Mouse (Mus musculus): Measurements from ENCODE around the gene Hoxa2. TPM values are rescaled to one million over a fixed set of nuclear protein-coding genes. Genes with fewer than 3 reads are reported as not detected.

Hoxa2 gene
- total and polyA plus RNA-seq, 2 experiments from 2014 or later = 3.0 TPM; not detected in 1

DNA sequence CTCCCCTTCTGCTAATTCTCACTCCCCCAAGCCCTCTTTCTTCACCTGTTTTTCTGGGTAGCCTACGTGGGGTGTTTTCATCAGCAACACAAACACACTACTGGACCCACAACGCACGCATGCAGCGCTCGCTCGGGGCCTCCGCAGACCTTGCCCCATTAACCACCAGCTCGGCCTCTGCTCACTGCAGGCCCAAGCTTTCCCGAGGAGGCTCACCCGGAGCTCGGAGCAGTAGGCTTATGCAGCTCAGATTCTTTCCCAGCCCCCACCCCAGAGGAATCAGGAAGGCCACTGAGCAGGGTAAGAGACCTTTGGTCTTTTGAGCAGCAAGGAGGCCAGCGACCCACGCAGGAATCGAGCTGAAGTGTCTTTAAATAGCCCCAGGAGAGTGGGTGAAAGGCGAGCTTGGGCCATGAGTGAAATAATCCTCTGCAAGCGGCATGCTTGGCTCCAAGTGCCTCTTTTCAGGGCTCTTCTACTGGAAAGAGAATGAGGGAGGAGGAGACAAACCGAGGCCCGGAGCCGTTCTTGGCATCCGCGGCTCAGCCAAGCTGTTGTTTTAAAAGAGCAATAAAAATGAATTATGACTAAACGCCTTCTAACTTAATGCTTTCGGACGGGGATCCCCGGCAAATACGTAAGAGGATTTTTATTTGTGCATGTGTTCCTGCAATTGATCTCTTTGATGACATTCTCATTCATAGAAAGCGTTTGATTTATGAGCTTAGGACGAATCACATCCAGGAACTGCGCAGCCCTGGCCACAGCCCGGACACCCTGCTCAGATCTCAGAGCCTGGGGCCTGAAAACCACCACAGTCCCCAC lies 3.9 kb downstream of the Hoxa2 start:
- no peaks in the 10 kb centered on the region for H3K9me3 ChIP-seq (ENCODE audit: low read length)
- H3K27ac ChIP-seq (ENCODE audit: low read depth, low read length) = no peak overlapping the region
- H3K27me3 ChIP-seq (ENCODE audit: insufficient read depth, low read length) = peaks cover 81% of the 10 kb centered on the region
- no peak overlapping the region for H3K9ac ChIP-seq (replicated peaks; ENCODE audit: low read length, poor library complexity, severe bottlenecking)
- H3K4me3 ChIP-seq (ENCODE audit: low read depth, low read length) = no peak overlapping the region
- H3K4me2 ChIP-seq (ENCODE audit: low read depth, low read length, poor library complexity, severe bottlenecking) = peak overlapping the region; percentile 12; the same call in 1 of the 2 replicates
- DNase-seq (ENCODE audit: low spot score) = no peak
- no peak for ATAC-seq (ENCODE audit: low FRiP score)
- no peaks in the 10 kb centered on the region for H3K36me3 ChIP-seq (ENCODE audit: insufficient read depth, low read length)
- peaks cover 5% of the 10 kb centered on the region; the same call in 1 of the 2 replicates for H3K4me1 ChIP-seq (ENCODE audit: insufficient read depth, low read length)
- 2% methylated on average over 30 of the region's 30 CpGs for WGBS
- TF ChIP-seq CTCF (IDR thresholded peaks at IDR 0.05) = no peak

DNA sequence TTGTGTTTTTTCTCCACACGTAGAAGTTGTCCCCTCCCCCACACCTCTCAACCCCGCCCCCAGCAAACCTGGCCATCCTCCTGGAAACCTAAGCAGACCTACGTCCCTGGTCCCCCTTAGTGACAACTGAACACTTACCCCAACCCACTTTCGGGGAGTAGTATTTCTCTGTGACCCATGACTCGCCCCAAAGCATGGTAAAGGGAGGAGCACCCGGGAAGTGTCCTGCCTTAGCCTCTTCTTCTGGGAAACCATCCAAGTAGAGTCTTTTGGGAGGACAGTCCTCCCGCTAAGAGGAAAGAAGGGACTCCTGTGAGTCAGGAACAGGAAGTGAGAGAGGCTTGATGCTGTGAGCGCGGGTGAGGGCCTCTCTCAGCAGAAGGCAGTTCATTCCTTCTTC lies 4.7 kb downstream of the Hoxa2 start:
- H3K9ac ChIP-seq (replicated peaks; ENCODE audit: low read length, poor library complexity, severe bottlenecking) = no peak overlapping the region
- H3K4me1 ChIP-seq (ENCODE audit: insufficient read depth, low read length) = peaks cover 5% of the 10 kb centered on the region; the same call in 1 of the 2 replicates
- ATAC-seq (ENCODE audit: low FRiP score) = no peak

DNA sequence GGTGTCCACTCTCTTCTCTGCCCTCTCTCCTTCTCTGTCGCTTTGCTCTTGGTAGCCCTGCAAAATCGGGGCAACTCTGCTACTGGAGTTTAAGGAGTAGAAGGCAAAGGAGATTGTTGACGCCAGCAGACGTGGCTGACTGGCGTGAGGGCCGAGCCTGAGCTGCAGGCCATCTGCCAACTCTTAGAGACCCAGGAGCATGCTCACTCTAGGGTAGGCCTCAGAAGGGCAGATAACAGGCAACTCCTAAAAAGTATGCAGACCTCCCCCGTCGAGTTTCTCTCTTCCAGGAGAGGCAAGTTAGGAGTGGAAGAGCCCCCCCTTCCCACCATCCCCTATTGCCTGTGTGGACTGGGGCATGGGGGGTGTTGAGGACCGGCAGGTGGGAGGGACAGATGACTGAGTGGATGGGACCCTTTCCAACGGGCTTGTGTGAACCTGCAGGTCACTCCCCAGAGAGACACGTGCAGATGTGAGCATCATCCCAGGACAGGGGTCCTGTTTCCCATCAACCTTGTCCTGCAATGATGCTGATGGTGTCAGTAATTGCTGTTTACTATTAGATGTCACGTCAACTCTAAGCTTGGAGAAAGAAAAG lies 5.4 kb downstream of the Hoxa2 start:
- H3K36me3 ChIP-seq (ENCODE audit: insufficient read depth, low read length) = no peaks in the 10 kb centered on the region
- no peak overlapping the region for H3K9ac ChIP-seq (replicated peaks; ENCODE audit: low read length, poor library complexity, severe bottlenecking)
- no peaks in the 10 kb centered on the region for H3K9me3 ChIP-seq (ENCODE audit: low read length)
- peak overlapping the region; percentile 75; the same call in 1 of the 2 replicates for H3K4me2 ChIP-seq (ENCODE audit: low read depth, low read length, poor library complexity, severe bottlenecking)
- no peak overlapping the region for H3K27ac ChIP-seq (ENCODE audit: low read depth, low read length)
- 4% methylated on average over 12 of the region's 12 CpGs for WGBS
- peak; percentile 41 for ATAC-seq (ENCODE audit: low FRiP score)
- peaks cover 86% of the 10 kb centered on the region for H3K27me3 ChIP-seq (ENCODE audit: insufficient read depth, low read length)
- DNase-seq (ENCODE audit: low spot score) = no peak
- H3K4me1 ChIP-seq (ENCODE audit: insufficient read depth, low read length) = peaks cover 5% of the 10 kb centered on the region; the same call in 1 of the 2 replicates
- TF ChIP-seq CTCF (IDR thresholded peaks at IDR 0.05) = no peak
- H3K4me3 ChIP-seq (ENCODE audit: low read depth, low read length) = peak overlapping the region; percentile 39; the same call in 1 of the 2 replicates

More for the DNA sequence above, 4.7 kb downstream of the Hoxa2 start:
- Histone ChIP-seq H3K36me3 (ENCODE audit: insufficient read depth, low read length) (no peaks in the 10 kb centered on the region), H3K27ac (ENCODE audit: low read depth, low read length) (no peak overlapping the region), H3K4me3 (ENCODE audit: low read depth, low read length) (no peak overlapping the region), H3K9me3 (ENCODE audit: low read length) (no peaks in the 10 kb centered on the region), H3K4me2 (ENCODE audit: low read depth, low read length, poor library complexity, severe bottlenecking) (no peak overlapping the region), H3K27me3 (ENCODE audit: insufficient read depth, low read length) (peaks cover 82% of the 10 kb centered on the region)
- no peak for DNase-seq (ENCODE audit: low spot score)
- TF ChIP-seq CTCF (IDR thresholded peaks at IDR 0.05) = no peak
- WGBS = 7% methylated on average over 8 of the region's 9 CpGs

DNA sequence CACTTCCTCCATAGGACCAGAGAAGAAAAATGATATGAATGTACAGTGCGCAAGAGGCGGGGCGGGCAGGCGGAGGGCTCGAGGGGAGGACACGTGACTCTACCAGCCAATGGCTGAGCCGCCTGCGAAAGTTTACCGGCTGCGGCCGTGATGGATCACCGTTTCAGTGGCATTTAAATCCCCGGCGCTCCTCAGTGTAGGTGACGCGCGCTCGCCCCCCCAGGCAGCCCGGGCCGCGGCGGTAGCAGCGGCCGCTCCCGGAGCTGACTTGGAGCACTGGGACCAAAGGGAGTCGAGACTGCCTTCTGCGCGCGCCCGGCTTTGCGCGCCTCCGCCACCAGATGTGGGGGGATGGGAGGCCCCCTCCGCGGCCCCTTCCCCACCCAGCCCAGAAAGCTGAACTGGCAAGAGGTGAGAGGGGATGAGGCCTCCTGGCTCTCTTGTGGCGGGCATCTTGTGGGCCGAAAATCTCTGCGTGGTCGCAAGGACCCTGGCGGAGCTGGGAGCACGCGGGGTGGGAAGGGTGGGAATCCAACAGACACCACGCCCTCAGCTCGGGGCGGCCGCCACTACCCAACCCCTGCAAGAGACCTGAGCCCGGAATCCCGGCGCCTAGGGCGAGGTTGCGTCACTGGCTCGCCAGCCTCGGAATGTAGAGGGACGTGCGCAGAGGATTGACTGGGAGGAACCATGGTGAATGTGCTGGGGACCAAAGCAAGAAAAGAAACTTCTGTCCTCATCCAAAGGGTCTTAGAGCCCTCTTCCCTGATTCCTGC lies 6.2 kb downstream of the Hoxa2 start, which contains the start of gene Hoxa1:
Hoxa1 (minus strand) TSS at position 42 of the 776 bp plus-strand sequence.
- Histone ChIP-seq H3K9me3 (ENCODE audit: low read length) (no peaks in the 10 kb centered on the region), H3K4me2 (ENCODE audit: low read depth, low read length, poor library complexity, severe bottlenecking) (peak within 1 kb of the TSS; percentile 75), H3K27me3 (ENCODE audit: insufficient read depth, low read length) (peaks cover 86% of the 10 kb centered on the region), H3K4me3 (ENCODE audit: low read depth, low read length) (peak within 1 kb of the TSS; percentile 39), H3K9ac (replicated peaks; ENCODE audit: low read length, poor library complexity, severe bottlenecking) (no peak within 1 kb of the TSS), H3K27ac (ENCODE audit: low read depth, low read length) (no peak within 1 kb of the TSS), H3K36me3 (ENCODE audit: insufficient read depth, low read length) (no peaks in the 10 kb centered on the region), H3K4me1 (ENCODE audit: insufficient read depth, low read length) (peaks cover 5% of the 10 kb centered on the region; the same call in 1 of the 2 replicates)
- 1% methylated on average over 48 of the region's 55 CpGs for WGBS
- no peak for TF ChIP-seq CTCF (IDR thresholded peaks at IDR 0.05)
- peak; percentile 34 for ATAC-seq (ENCODE audit: low FRiP score)
- DNase-seq (ENCODE audit: low spot score) = peak; percentile 86

DNA sequence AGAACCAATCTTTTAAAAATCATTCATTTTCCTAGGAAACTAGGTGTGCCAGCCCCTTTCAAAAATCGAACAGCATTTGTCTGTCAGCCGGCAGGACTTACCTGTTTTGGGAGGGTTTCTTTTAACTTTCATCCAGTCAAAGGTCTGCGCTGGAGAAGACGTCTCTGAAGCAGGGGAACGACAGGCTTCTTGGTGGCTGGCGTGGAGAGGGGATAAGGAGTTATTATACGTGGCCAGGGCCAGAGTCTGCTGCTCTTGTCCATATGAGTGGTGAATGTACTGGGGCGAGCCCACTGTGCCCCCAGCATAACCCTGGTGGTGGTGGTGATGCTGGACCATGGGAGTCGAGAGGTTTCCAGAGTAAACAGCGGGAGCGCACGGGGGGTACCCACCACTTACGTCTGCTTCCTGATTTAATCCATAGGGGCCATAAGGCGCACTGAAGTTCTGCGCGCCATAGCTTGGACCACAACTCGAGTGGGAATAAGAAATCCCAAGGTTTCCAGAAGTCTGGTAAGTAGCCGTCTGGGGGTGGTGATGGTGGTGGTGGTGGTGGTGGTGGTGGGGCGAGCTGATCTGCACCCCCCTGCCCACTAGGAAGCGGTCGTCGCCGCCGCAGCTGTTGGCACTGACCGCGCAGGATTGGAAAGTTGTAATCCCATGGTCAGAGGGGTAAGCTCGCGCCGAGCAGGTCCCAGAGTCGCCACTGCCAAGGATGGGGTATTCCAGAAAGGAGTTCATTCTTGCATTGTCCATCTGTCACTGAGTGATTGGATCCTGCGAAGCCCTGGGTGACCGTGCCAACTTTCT lies 7.0 kb downstream of the Hoxa2 start:
- H3K9me3 ChIP-seq (ENCODE audit: low read length) = no peaks in the 10 kb centered on the region
- WGBS = 2% methylated on average over 31 of the region's 32 CpGs
- no peak overlapping the region for H3K27ac ChIP-seq (ENCODE audit: low read depth, low read length)
- H3K4me3 ChIP-seq (ENCODE audit: low read depth, low read length) = peak overlapping the region; percentile 39
- ATAC-seq (ENCODE audit: low FRiP score) = peak; percentile 47; the same call in 1 of the 2 replicates
- TF ChIP-seq CTCF (IDR thresholded peaks at IDR 0.05) = no peak
- no peak overlapping the region for H3K9ac ChIP-seq (replicated peaks; ENCODE audit: low read length, poor library complexity, severe bottlenecking)
- peaks cover 5% of the 10 kb centered on the region; the same call in 1 of the 2 replicates for H3K4me1 ChIP-seq (ENCODE audit: insufficient read depth, low read length)
- no peaks in the 10 kb centered on the region for H3K36me3 ChIP-seq (ENCODE audit: insufficient read depth, low read length)
- H3K27me3 ChIP-seq (ENCODE audit: insufficient read depth, low read length) = peaks cover 86% of the 10 kb centered on the region
- DNase-seq (ENCODE audit: low spot score) = no peak
- H3K4me2 ChIP-seq (ENCODE audit: low read depth, low read length, poor library complexity, severe bottlenecking) = peak overlapping the region; percentile 75

Measured in midbrain, postnatal 0 days (tissue).